Mouse (Mus musculus): ENCODE data around the gene Sept9.

Sept9 gene

GRCm38 (mm10) chr11:117265981-117266905 lies 66.8 kb downstream of the Sept9 start:
- peak; percentile 78 for DNase-seq

GRCm38 (mm10) chr11:117266906-117267721 lies 67.7 kb downstream of the Sept9 start:
- peak; percentile 65 for DNase-seq

- no peak for DNase-seq
Observed at GRCm38 (mm10) chr11:117267828-117268227, 68.4 kb downstream of the Sept9 start.

- DNase-seq, result no peak
Observed at GRCm38 (mm10) chr11:117268304-117268956, 69.0 kb downstream of the Sept9 start.

GRCm38 (mm10) chr11:117269053-117269702 lies 69.7 kb downstream of the Sept9 start:
- no peak for DNase-seq

GRCm38 (mm10) chr11:117269946-117270345 lies 70.5 kb downstream of the Sept9 start:
- no peak for DNase-seq

- no peak for DNase-seq
Observed at GRCm38 (mm10) chr11:117274973-117275372, 75.5 kb downstream of the Sept9 start.

GRCm38 (mm10) chr11:117275999-117276398 lies 76.5 kb downstream of the Sept9 start:
- DNase-seq, result no peak

- DNase-seq, result no peak
Observed at GRCm38 (mm10) chr11:117276946-117277345, 77.5 kb downstream of the Sept9 start.

GRCm38 (mm10) chr11:117278113-117278512 lies 78.7 kb downstream of the Sept9 start:
- no peak for DNase-seq

- no peak for DNase-seq
Observed at GRCm38 (mm10) chr11:117278514-117278913, 79.1 kb downstream of the Sept9 start.

- DNase-seq, result peak; percentile 51
Observed at GRCm38 (mm10) chr11:117279993-117280392, 80.5 kb downstream of the Sept9 start.

GRCm38 (mm10) chr11:117283048-117283888 lies 83.8 kb downstream of the Sept9 start:
- no peak for DNase-seq

GRCm38 (mm10) chr11:117283889-117284450 lies 84.5 kb downstream of the Sept9 start:
- DNase-seq, result no peak

- DNase-seq, result no peak
Observed at GRCm38 (mm10) chr11:117284721-117285605, 85.5 kb downstream of the Sept9 start.

GRCm38 (mm10) chr11:117285606-117285931 lies 86.1 kb downstream of the Sept9 start:
- no peak for DNase-seq

- DNase-seq, result no peak
Observed at GRCm38 (mm10) chr11:117287792-117288191, 88.3 kb downstream of the Sept9 start.

- no peak for DNase-seq
Observed at GRCm38 (mm10) chr11:117288765-117289164, 89.3 kb downstream of the Sept9 start.

GRCm38 (mm10) chr11:117291271-117292059 lies 92.0 kb downstream of the Sept9 start:
- no peak for DNase-seq
